ENCODE assay signal across 12 mouse cellular contexts in the genomic region with DNA sequence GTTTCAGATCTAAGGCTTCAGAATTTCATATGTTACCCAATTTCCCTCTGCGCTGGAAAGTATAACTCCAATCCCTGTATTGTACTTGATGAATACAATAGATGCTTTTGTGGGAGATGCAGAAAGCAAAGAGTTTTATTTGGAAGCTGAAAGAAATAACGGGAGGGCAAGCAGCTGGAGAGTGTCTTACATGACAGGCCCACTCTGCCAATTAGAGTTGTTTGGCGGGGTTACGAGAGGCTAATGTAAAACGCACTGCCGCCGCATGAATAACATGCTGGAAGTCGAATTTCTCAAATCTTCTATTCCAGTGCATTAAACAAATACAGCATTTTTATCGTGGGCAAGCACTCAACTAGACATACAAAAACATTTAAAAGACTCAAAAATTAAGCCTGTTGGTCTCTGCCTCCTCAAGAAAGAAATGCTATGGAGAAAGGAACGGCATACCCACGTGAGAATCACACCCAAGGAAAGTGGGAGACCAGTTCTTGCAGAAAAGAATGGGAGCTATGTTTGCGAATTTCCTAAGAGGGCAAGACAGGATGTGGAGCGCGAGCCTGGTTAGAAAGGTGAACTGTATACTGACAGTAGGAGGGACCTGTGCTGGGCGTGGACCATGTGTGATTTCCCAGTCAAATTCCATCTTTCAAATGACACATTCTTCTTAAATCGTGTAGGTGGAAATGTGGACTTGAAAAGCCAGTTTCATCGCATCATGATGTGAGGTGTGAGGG. TPM values are rescaled to one million over a fixed set of nuclear protein-coding genes. Genes with fewer than 3 reads are reported as not detected.
DNase-seq lines count a peak whose midpoint lies in the region; ATAC-seq and TF ChIP-seq lines count a peak whose summit lies in the region.
"Had no signal": no experiment of that assay in that cellular context is flagged by ENCODE, and none has a peak within 500 bp of the region (broad histone marks: within the 10 kb centered on the region; RNA-seq: fewer than 3 reads in every experiment).

No protein-coding gene starts in this region.

- no peaks in the 10 kb centered on the region for H3K27me3 ChIP-seq in hindbrain, embryonic 11.5 days (ENCODE audit: control insufficient read depth, insufficient read depth, low read length)
- H3K27me3 ChIP-seq in hindbrain, embryonic 16.5 days (replicated peaks; ENCODE audit: control insufficient read depth, insufficient read depth, low read length): no peaks in the 10 kb centered on the region
- no peaks in the 10 kb centered on the region for H3K27me3 ChIP-seq in kidney, postnatal 0 days (ENCODE audit: insufficient read depth, low read length)
- H3K27me3 ChIP-seq: liver, embryonic 13.5 days had no signal

- no peaks in the 10 kb centered on the region for H3K9me3 ChIP-seq in hindbrain, embryonic 11.5 days (ENCODE audit: control insufficient read depth, low read length)
- no peaks in the 10 kb centered on the region for H3K9me3 ChIP-seq in hindbrain, embryonic 16.5 days (ENCODE audit: control insufficient read depth, low read length)
- no peaks in the 10 kb centered on the region for H3K9me3 ChIP-seq in kidney, postnatal 0 days (replicated peaks; ENCODE audit: low read length)
- H3K9me3 ChIP-seq: liver, embryonic 13.5 days had no signal

- H3K36me3 ChIP-seq in hindbrain, embryonic 11.5 days (ENCODE audit: control insufficient read depth, insufficient read depth, low read length): no peaks in the 10 kb centered on the region
- no peaks in the 10 kb centered on the region for H3K36me3 ChIP-seq in hindbrain, embryonic 16.5 days (ENCODE audit: control insufficient read depth, insufficient read depth, low read length)
- no peaks in the 10 kb centered on the region for H3K36me3 ChIP-seq in kidney, postnatal 0 days (ENCODE audit: insufficient read depth, low read length)
- H3K36me3 ChIP-seq: liver, embryonic 13.5 days had no signal

- no peak for TF ChIP-seq CTCF in kidney, postnatal 0 days (IDR thresholded peaks at IDR 0.05; ENCODE audit: low read depth)

- peak; percentile 22 for DNase-seq in hindbrain, embryonic 11.5 days (ENCODE audit: low spot score)
- peak; percentile 17 for DNase-seq in retina, postnatal 1 day
- DNase-seq in retina, embryonic 14.5 days (ENCODE audit: low spot score): no peak
- peak; percentile 44 for DNase-seq in kidney, postnatal 0 days (ENCODE audit: low spot score)
- DNase-seq in urinary bladder, postnatal 25 days (ENCODE audit: low spot score): no peak
- DNase-seq in natural killer cell, adult 2 months (ENCODE audit: low spot score in 2 of 2): no peak
- DNase-seq in left cerebral cortex, adult 11 months (ENCODE audit: low spot score): no peak
- DNase-seq: cerebellum, adult 11 months; liver, embryonic 13.5 days; thymus, adult 18-20 months had no signal

- H3K4me2 ChIP-seq in hindbrain, embryonic 11.5 days (replicated peaks; ENCODE audit: low read depth, low read length): no peak overlapping the region
- H3K4me2 ChIP-seq in hindbrain, embryonic 16.5 days (ENCODE audit: low read length): no peak overlapping the region
- H3K4me2 ChIP-seq in kidney, postnatal 0 days (ENCODE audit: low read length): no peak overlapping the region
- H3K4me2 ChIP-seq: liver, embryonic 13.5 days had no signal

- H3K9ac ChIP-seq in hindbrain, embryonic 11.5 days (ENCODE audit: low read depth, low read length): no peak overlapping the region
- H3K9ac ChIP-seq in hindbrain, embryonic 16.5 days (ENCODE audit: low read depth, low read length): no peak overlapping the region
- no peak overlapping the region for H3K9ac ChIP-seq in kidney, postnatal 0 days (ENCODE audit: low read depth, low read length)
- H3K9ac ChIP-seq: liver, embryonic 13.5 days had no signal

- H3K4me1 ChIP-seq in hindbrain, embryonic 11.5 days (replicated peaks; ENCODE audit: control insufficient read depth, insufficient read depth, low read length): no peaks in the 10 kb centered on the region
- H3K4me1 ChIP-seq in hindbrain, embryonic 16.5 days (ENCODE audit: control insufficient read depth, insufficient read depth, low read depth, low read length): no peaks in the 10 kb centered on the region
- no peaks in the 10 kb centered on the region for H3K4me1 ChIP-seq in kidney, postnatal 0 days (replicated peaks; ENCODE audit: insufficient read depth, low read length)
- H3K4me1 ChIP-seq: liver, embryonic 13.5 days had no signal

- 84% methylated on average over 17 of the region's 17 CpGs for WGBS in hindbrain, embryonic 11.5 days
- 69% methylated on average over 17 of the region's 17 CpGs for WGBS in hindbrain, embryonic 16.5 days
- 43% methylated on average over 17 of the region's 17 CpGs for WGBS in kidney, postnatal 0 days

- no peak overlapping the region for H3K27ac ChIP-seq in hindbrain, embryonic 11.5 days (ENCODE audit: low read depth, low read length)
- no peak overlapping the region for H3K27ac ChIP-seq in hindbrain, embryonic 16.5 days (ENCODE audit: low read depth, low read length)
- H3K27ac ChIP-seq in kidney, postnatal 0 days: no peak overlapping the region
- H3K27ac ChIP-seq: liver, embryonic 13.5 days had no signal

- no peak overlapping the region for H3K4me3 ChIP-seq in hindbrain, embryonic 11.5 days (ENCODE audit: low read depth, low read length)
- no peak overlapping the region for H3K4me3 ChIP-seq in hindbrain, embryonic 16.5 days (ENCODE audit: low read length)
- no peak overlapping the region for H3K4me3 ChIP-seq in kidney, postnatal 0 days (replicated peaks; ENCODE audit: low read depth, low read length)
- H3K4me3 ChIP-seq: erythroblast, embryonic 14.5 days; liver, embryonic 13.5 days had no signal

- ATAC-seq in hindbrain, embryonic 11.5 days (ENCODE audit: low FRiP score): no peak
- no peak for ATAC-seq in hindbrain, embryonic 16.5 days
- ATAC-seq in kidney, postnatal 0 days (replicated peaks; ENCODE audit: low FRiP score, low read depth): no peak

RNA-seq across cellular contexts. Expression of a gene that starts 26.7 kb away (rescaled TPM):
- polyA plus RNA-seq in hindbrain, embryonic 11.5 days (2014; fragmentation: Nextera tagmentation; extraction: Ambion mirVana): 0.13 and 0.66 TPM in 2 replicates
- 0.69 and 0.75 TPM in 2 replicates for polyA plus RNA-seq in hindbrain, embryonic 16.5 days (2015; fragmentation: Nextera tagmentation; extraction: Ambion mirVana)
- 0.31 and 0.41 TPM in 2 replicates for polyA plus RNA-seq in kidney, postnatal 0 days (2015; fragmentation: Nextera tagmentation; extraction: Ambion mirVana)
- polyA plus RNA-seq: erythroblast, embryonic 14.5 days had no signal

Comparison
In these comparisons a context has a peak if more than half of its experiments do, and no peak if none do; other contexts are left out.
1. DNase-seq: peak in hindbrain, embryonic 11.5 days (single experiment), retina, postnatal 1 day (single experiment) and kidney, postnatal 0 days (single experiment); none in retina, embryonic 14.5 days (single experiment), urinary bladder, postnatal 25 days (single experiment), natural killer cell, adult 2 months (0 of 2) and left cerebral cortex, adult 11 months (single experiment).